In genomic region chr2:73038290-73038732, GRCm38 (mm10) we compare ENCODE assay signal across 9 mouse cellular contexts. TPM values are rescaled to one million over a fixed set of nuclear protein-coding genes. Genes with fewer than 3 reads are reported as not detected.
DNase-seq lines count a peak whose midpoint lies in the region; ATAC-seq lines count a peak whose summit lies in the region.
"Had no signal": no experiment of that assay in that cellular context is flagged by ENCODE, and none has a peak within 500 bp of the region (broad histone marks: within the 10 kb centered on the region; RNA-seq: fewer than 3 reads in every experiment).

No protein-coding gene starts in this region.

- H3K4me3 ChIP-seq in forebrain, embryonic 15.5 days = peak overlapping the region; percentile 20
- 0 out of 2 replicates have a peak overlapping the region, but pooled peaks have one; percentile 10 for H3K4me3 ChIP-seq in hindbrain, embryonic 11.5 days (ENCODE audit: low read depth, low read length)
- no peak overlapping the region; the same call in 1 of the 2 replicates for H3K4me3 ChIP-seq in lung, embryonic 15.5 days

- H3K4me1 ChIP-seq in forebrain, embryonic 15.5 days = peaks cover 6% of the 10 kb centered on the region
- peaks cover 5% of the 10 kb centered on the region; the same call in 1 of the 2 replicates for H3K4me1 ChIP-seq in hindbrain, embryonic 11.5 days (replicated peaks; ENCODE audit: control insufficient read depth, insufficient read depth, low read length)
- H3K4me1 ChIP-seq in lung, embryonic 15.5 days = peaks cover 11% of the 10 kb centered on the region; the same call in 1 of the 2 replicates

- H3K9ac ChIP-seq in forebrain, embryonic 15.5 days (replicated peaks) = no peak overlapping the region
- H3K9ac ChIP-seq in hindbrain, embryonic 11.5 days (ENCODE audit: low read depth, low read length) = 0 out of 2 replicates have a peak overlapping the region, but pooled peaks have one; percentile 8
- no peak overlapping the region for H3K9ac ChIP-seq in lung, embryonic 15.5 days

- H3K4me2 ChIP-seq in forebrain, embryonic 15.5 days (replicated peaks) = peak overlapping the region; percentile 31
- peak overlapping the region; percentile 42 for H3K4me2 ChIP-seq in hindbrain, embryonic 11.5 days (replicated peaks; ENCODE audit: low read depth, low read length)
- peak overlapping the region; percentile 47 for H3K4me2 ChIP-seq in lung, embryonic 15.5 days

- peak; percentile 35; the same call in 1 of the 2 replicates for ATAC-seq in forebrain, embryonic 15.5 days (replicated peaks)
- peak; percentile 45 for ATAC-seq in hindbrain, embryonic 11.5 days (ENCODE audit: low FRiP score)
- ATAC-seq in lung, embryonic 15.5 days (ENCODE audit: borderline replicate concordance, extremely low read depth, low FRiP score, low TSS enrichment) = peak; percentile 91

- whole genome bisulfite sequencing in forebrain, embryonic 15.5 days = 27% methylated on average over 16 of the region's 16 CpGs
- 16% methylated on average over 13 of the region's 16 CpGs for WGBS in hindbrain, embryonic 11.5 days
- WGBS in lung, embryonic 15.5 days = 8% methylated on average over 16 of the region's 16 CpGs

- no peaks in the 10 kb centered on the region for H3K27me3 ChIP-seq in forebrain, embryonic 15.5 days
- H3K27me3 ChIP-seq in hindbrain, embryonic 11.5 days (ENCODE audit: control insufficient read depth, insufficient read depth, low read length) = no peaks in the 10 kb centered on the region
- H3K27me3 ChIP-seq in lung, embryonic 15.5 days = no peaks in the 10 kb centered on the region

- no peak overlapping the region for H3K27ac ChIP-seq in forebrain, embryonic 15.5 days (replicated peaks)
- H3K27ac ChIP-seq in hindbrain, embryonic 11.5 days (ENCODE audit: low read depth, low read length) = no peak overlapping the region
- H3K27ac ChIP-seq in lung, embryonic 15.5 days = peak overlapping the region; percentile 40

- peak; percentile 98 for DNase-seq in heart, adult 11 months
- DNase-seq in heart, adult 8-10 months (ENCODE audit: low spot score) = no peak
- DNase-seq in hindbrain, embryonic 11.5 days (ENCODE audit: low spot score) = peak; percentile 50
- DNase-seq in ovary, adult 18-20 months (ENCODE audit: low spot score) = peak; percentile 67
- DNase-seq in layer of hippocampus, adult 8-10 months (ENCODE audit: low spot score in 2 of 2) = no peak
- no peak for DNase-seq in spleen, postnatal 14 days (ENCODE audit: low spot score in 2 of 2)

- no peaks in the 10 kb centered on the region for H3K36me3 ChIP-seq in forebrain, embryonic 15.5 days
- H3K36me3 ChIP-seq in hindbrain, embryonic 11.5 days (ENCODE audit: control insufficient read depth, insufficient read depth, low read length) = no peaks in the 10 kb centered on the region
- no peaks in the 10 kb centered on the region for H3K36me3 ChIP-seq in lung, embryonic 15.5 days

- no peaks in the 10 kb centered on the region for H3K9me3 ChIP-seq in forebrain, embryonic 15.5 days
- no peaks in the 10 kb centered on the region for H3K9me3 ChIP-seq in hindbrain, embryonic 11.5 days (ENCODE audit: control insufficient read depth, low read length)
- no peaks in the 10 kb centered on the region for H3K9me3 ChIP-seq in lung, embryonic 15.5 days

RNA-seq across cellular contexts. Expression of gene Gm11084, which starts 51.8 kb away (rescaled TPM):
- total RNA-seq in heart, adult 8-10 months (2022) = not detected
- not detected in 2 replicates for polyA plus RNA-seq in forebrain, embryonic 15.5 days (2015; fragmentation: Nextera tagmentation; extraction: Ambion mirVana)
- polyA plus RNA-seq in hindbrain, embryonic 11.5 days (2014; fragmentation: Nextera tagmentation; extraction: Ambion mirVana) = not detected in 2 replicates
- polyA plus RNA-seq in lung, embryonic 15.5 days (2015; fragmentation: Nextera tagmentation; extraction: Ambion mirVana) = not detected in 2 replicates
- not detected for total RNA-seq in layer of hippocampus, adult 8-10 months (2022)
- polyA plus RNA-seq: testis, adult 2 months had no signal

RNA-seq across cellular contexts. Expression of gene Sp3, which starts 58.1 kb away (rescaled TPM):
- total RNA-seq in heart, adult 8-10 months (2022) = 10 to 100 TPM; 31.0 to 34.0 (median 32.0) TPM
- 57.6 and 61.4 TPM in 2 replicates for polyA plus RNA-seq in forebrain, embryonic 15.5 days (2015; fragmentation: Nextera tagmentation; extraction: Ambion mirVana)
- 66.3 and 67.1 TPM in 2 replicates for polyA plus RNA-seq in hindbrain, embryonic 11.5 days (2014; fragmentation: Nextera tagmentation; extraction: Ambion mirVana)
- polyA plus RNA-seq in lung, embryonic 15.5 days (2015; fragmentation: Nextera tagmentation; extraction: Ambion mirVana) = 57.5 and 59.1 TPM in 2 replicates
- total RNA-seq in layer of hippocampus, adult 8-10 months (2022) = 10 to 100 TPM; 58.5 to 74.7 (median 68.0) TPM

Comparison
In these comparisons a context has a peak if more than half of its experiments do, and no peak if none do; other contexts are left out.
1. DNase-seq: peak in heart, adult 11 months (single experiment), hindbrain, embryonic 11.5 days (single experiment) and ovary, adult 18-20 months (single experiment); none in heart, adult 8-10 months (single experiment), layer of hippocampus, adult 8-10 months (0 of 2) and spleen, postnatal 14 days (0 of 2).
2. ATAC-seq: peak in every context shown above with its lines; median percentile 91 in lung, embryonic 15.5 days; 45 in hindbrain, embryonic 11.5 days; 35 in forebrain, embryonic 15.5 days.
3. Peak in every context shown above with its lines, with median percentiles within 50 percentile points of each other: H3K4me2 ChIP-seq.